Mouse (Mus musculus): ENCODE measurements at regions not wholly inside any gene's neighbourhood (a gene's known extent, or its start where the extent isn't known, plus 50 kb on each side); places are given as distances from the start of the nearest gene placed in this dataset.

DNA sequence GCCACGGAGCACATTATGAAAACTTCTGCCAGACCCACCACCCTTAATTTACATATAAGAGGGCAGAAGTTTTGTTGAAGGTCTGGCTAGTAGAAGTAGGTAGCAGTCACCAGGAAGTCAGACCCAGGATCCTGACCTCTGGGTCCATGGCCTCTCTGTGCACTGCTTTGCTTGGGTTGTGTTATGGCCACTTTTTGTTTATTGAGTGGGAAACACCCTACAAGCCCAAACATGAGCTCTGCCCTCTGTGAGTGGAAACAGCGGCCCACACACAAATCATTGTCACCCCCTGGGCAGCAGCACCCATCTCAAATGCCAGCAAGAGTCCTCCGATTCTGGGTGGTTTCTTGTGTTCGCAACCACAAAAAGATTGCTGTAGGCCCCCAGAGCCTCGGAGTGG is 51.6 kb upstream of the Igfbp2 start:
- TF ChIP-seq CTCF (conservative IDR thresholded peaks at IDR 0.05; ENCODE audit: low read length) (no peak), NANOG (IDR thresholded peaks at IDR 0.05; ENCODE audit: borderline replicate concordance, low read length) (no peak)

Measured in E14TG2a.4 (cell line).